Mouse (Mus musculus) brown adipose tissue, adult 24 weeks (tissue): ENCODE measurements around the gene Synj2. TPM values are rescaled to one million over a fixed set of nuclear protein-coding genes. Genes with fewer than 3 reads are reported as not detected.

ENCODE experiments used
- H3K27ac ChIP-seq: fragments of 200-500 bp; replicated peaks from 2 replicates; pipeline ENCODE4 v1.5.1; 2012; ENCODE audit warnings: low read depth, mild to moderate bottlenecking, low read length
- H3K4me1 ChIP-seq: fragments of 200-500 bp; 2 replicates; pipeline ENCODE4 v1.6.1; 2012; ENCODE audit warnings: low read length, mixed read lengths; ENCODE audit not compliant: control insufficient read depth, insufficient read depth, insufficient read length
- H3K4me3 ChIP-seq: fragments of 200-500 bp; 2 replicates; pipeline ENCODE4 v1.5.1; 2012; ENCODE audit warnings: low read depth, mild to moderate bottlenecking, low read length, moderate library complexity; ENCODE audit not compliant: insufficient read depth
- polyA plus RNA-seq: library from polyadenylated mRNA; stranded (reverse); fragments of >200 nt; gene quantifications from 2 replicates; pipeline ENCODE4 v1.2.4, GENCODE M21; 2012; ENCODE audit not compliant: missing spikeins, insufficient read depth, insufficient read length

Synj2 gene
- polyA plus RNA-seq, 1 experiment, result 8.3 TPM

GRCm38 (mm10) chr17:5921954-5922353 is 19.1 kb upstream of the Synj2 start:
- no peak overlapping the region for H3K4me3 ChIP-seq
- no peaks in the 10 kb centered on the region for H3K4me1 ChIP-seq

GRCm38 (mm10) chr17:5923281-5923680 is 17.8 kb upstream of the Synj2 start:
- no peaks in the 10 kb centered on the region for H3K4me1 ChIP-seq
- no peak overlapping the region for H3K4me3 ChIP-seq
- no peak overlapping the region for H3K27ac ChIP-seq

More at GRCm38 (mm10) chr17:5921954-5922353, 19.1 kb upstream of the Synj2 start:
- H3K27ac ChIP-seq, result no peak overlapping the region

- no peak overlapping the region for H3K27ac ChIP-seq
- no peaks in the 10 kb centered on the region for H3K4me1 ChIP-seq
- no peak overlapping the region for H3K4me3 ChIP-seq
Measured at GRCm38 (mm10) chr17:5924238-5924637, 16.8 kb upstream of the Synj2 start.

GRCm38 (mm10) chr17:5926710-5927109 is 14.4 kb upstream of the Synj2 start:
- H3K4me3 ChIP-seq, result no peak overlapping the region
- H3K27ac ChIP-seq, result no peak overlapping the region
- no peaks in the 10 kb centered on the region for H3K4me1 ChIP-seq

GRCm38 (mm10) chr17:5929031-5929430 is 12.0 kb upstream of the Synj2 start:
- H3K4me3 ChIP-seq, result no peak overlapping the region
- no peaks in the 10 kb centered on the region for H3K4me1 ChIP-seq

GRCm38 (mm10) chr17:5932161-5932560 is 8.9 kb upstream of the Synj2 start:
- Histone ChIP-seq H3K27ac (no peak overlapping the region), H3K4me1 (peaks cover 9% of the 10 kb centered on the region), H3K4me3 (no peak overlapping the region)

More at GRCm38 (mm10) chr17:5929031-5929430, 12.0 kb upstream of the Synj2 start:
- H3K27ac ChIP-seq, result no peak overlapping the region

- H3K4me3 ChIP-seq, result peak overlapping the region; percentile 38
- H3K27ac ChIP-seq, result peak overlapping the region; percentile 53; the same call in 1 of the 2 replicates
Measured at GRCm38 (mm10) chr17:5934554-5935324, 6.3 kb upstream of the Synj2 start.

GRCm38 (mm10) chr17:5935680-5936079 is 5.4 kb upstream of the Synj2 start:
- H3K4me3 ChIP-seq, result no peak overlapping the region
- peak overlapping the region; percentile 53 for H3K27ac ChIP-seq
- peaks cover 9% of the 10 kb centered on the region for H3K4me1 ChIP-seq

More at GRCm38 (mm10) chr17:5934554-5935324, 6.3 kb upstream of the Synj2 start:
- H3K4me1 ChIP-seq, result peaks cover 9% of the 10 kb centered on the region

GRCm38 (mm10) chr17:5936276-5936675 is 4.8 kb upstream of the Synj2 start:
- H3K4me1 ChIP-seq, result peaks cover 9% of the 10 kb centered on the region
- no peak overlapping the region for H3K4me3 ChIP-seq
- H3K27ac ChIP-seq, result peak overlapping the region; percentile 82

- Histone ChIP-seq H3K4me3 (no peak overlapping the region), H3K4me1 (peaks cover 9% of the 10 kb centered on the region), H3K27ac (peak overlapping the region; percentile 50)
Measured at GRCm38 (mm10) chr17:5937441-5937840, 3.6 kb upstream of the Synj2 start.

GRCm38 (mm10) chr17:5939871-5940270 is 1.2 kb upstream of the Synj2 start:
- no peak overlapping the region for H3K27ac ChIP-seq
- H3K4me1 ChIP-seq, result peaks cover 7% of the 10 kb centered on the region

GRCm38 (mm10) chr17:5940792-5941191 is 288 bp upstream of the Synj2 start:
- Histone ChIP-seq H3K4me3 (peak overlapping the region; percentile 28; the same call in 1 of the 2 replicates), H3K27ac (no peak overlapping the region), H3K4me1 (peaks cover 5% of the 10 kb centered on the region)

More at GRCm38 (mm10) chr17:5939871-5940270, 1.2 kb upstream of the Synj2 start:
- no peak overlapping the region for H3K4me3 ChIP-seq

- peak overlapping the region; percentile 87; the same call in 1 of the 2 replicates for H3K4me3 ChIP-seq
Measured at GRCm38 (mm10) chr17:5942156-5942555, 1.1 kb downstream of the Synj2 start.

GRCm38 (mm10) chr17:5943053-5943452 is 2.0 kb downstream of the Synj2 start:
- Histone ChIP-seq H3K4me3 (no peak overlapping the region), H3K27ac (no peak overlapping the region), H3K4me1 (peaks cover 4% of the 10 kb centered on the region)

More at GRCm38 (mm10) chr17:5942156-5942555, 1.1 kb downstream of the Synj2 start:
- H3K27ac ChIP-seq, result no peak overlapping the region
- peaks cover 2% of the 10 kb centered on the region for H3K4me1 ChIP-seq

- no peak overlapping the region for H3K4me3 ChIP-seq
- peaks cover 4% of the 10 kb centered on the region for H3K4me1 ChIP-seq
- H3K27ac ChIP-seq, result no peak overlapping the region
Measured at GRCm38 (mm10) chr17:5947039-5947438, 6.0 kb downstream of the Synj2 start.

- no peak overlapping the region for H3K4me3 ChIP-seq
- H3K4me1 ChIP-seq, result no peaks in the 10 kb centered on the region
- no peak overlapping the region for H3K27ac ChIP-seq
Measured at GRCm38 (mm10) chr17:5952455-5952854, 11.4 kb downstream of the Synj2 start.
